Mouse (Mus musculus): ENCODE measurements around the gene Apoa1.
A peak's percentile ranks its signal among the peaks of the same experiment; 100 is the strongest.

Apoa1 gene

DNA sequence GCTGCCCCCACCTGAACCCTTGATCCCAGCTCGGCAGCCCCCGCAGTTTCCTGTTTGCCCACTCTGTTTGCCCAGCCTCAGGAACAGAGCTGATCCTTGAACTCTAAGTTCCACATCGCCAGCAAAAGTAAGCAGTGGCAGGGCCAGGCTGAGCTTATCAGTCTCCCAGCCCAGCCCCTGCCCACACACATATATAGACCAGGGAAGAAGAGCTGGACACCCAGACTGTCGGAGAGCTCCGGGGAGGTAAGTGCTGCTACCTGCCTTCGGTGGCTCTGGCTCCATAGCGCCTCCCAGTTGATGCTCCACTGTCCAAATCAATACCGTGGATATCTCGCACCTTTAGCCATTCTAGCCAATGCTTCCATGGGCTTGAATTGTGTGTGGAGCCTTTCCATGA is at the start of gene Apoa1:
Gene Apoa1, plus strand, starts transcription at position 90 of the 400 bp plus-strand sequence.
- no peak for DNase-seq (ENCODE audit: low spot score)

GRCm38 (mm10) chr9:46178595-46178994 is 49.8 kb upstream of the Apoa1 start:
- DNase-seq (ENCODE audit: low spot score): no peak

DNA sequence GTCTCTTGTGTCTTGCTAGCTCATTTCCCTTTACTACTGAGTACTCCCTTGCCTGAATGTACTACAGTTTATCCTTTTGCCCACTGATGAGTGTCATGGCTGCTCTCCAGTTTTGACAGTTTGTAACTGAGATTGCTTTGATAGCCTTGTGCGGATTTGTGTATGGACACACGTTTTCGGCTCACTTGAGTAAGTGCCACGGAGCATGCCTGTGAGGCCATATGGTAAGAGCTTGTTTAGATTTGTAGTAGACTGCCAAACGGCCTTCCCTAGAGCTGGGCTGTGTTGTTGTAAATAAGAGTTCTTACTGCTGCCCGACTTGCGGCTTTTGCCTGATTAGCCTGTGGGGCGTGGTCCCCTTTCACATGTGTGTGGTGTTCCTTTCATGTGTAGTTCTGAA is 47.1 kb upstream of the Apoa1 start:
- no peak for DNase-seq (ENCODE audit: low spot score)

- no peak for DNase-seq (ENCODE audit: low spot score)
These were observed 43.8 kb upstream of the Apoa1 start for GRCm38 (mm10) chr9:46184542-46184941.

GRCm38 (mm10) chr9:46185191-46185590 is 43.2 kb upstream of the Apoa1 start:
- DNase-seq (ENCODE audit: low spot score): no peak

DNA sequence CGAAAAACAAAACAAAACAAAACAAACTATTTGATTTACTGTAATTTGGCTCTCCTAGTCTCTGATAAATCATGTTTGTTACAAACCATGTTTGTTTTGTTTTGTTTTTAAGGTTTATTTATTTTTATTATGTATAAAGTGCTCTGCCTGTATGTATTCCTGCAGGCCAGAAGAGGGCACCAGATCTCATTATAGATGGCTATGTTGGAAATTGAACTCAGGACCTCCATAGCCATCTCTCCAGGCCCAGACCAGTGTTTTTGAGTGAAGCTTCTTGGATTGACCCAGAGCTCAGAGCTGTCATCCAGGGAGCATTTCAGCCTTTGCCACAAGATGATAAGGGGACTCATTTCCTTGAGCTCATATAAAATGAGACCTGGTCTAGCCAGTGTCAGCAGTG is 42.0 kb upstream of the Apoa1 start:
- DNase-seq (ENCODE audit: low spot score): no peak

- no peak for DNase-seq (ENCODE audit: low spot score)
These were observed 40.0 kb upstream of the Apoa1 start for GRCm38 (mm10) chr9:46188370-46188769.

DNA sequence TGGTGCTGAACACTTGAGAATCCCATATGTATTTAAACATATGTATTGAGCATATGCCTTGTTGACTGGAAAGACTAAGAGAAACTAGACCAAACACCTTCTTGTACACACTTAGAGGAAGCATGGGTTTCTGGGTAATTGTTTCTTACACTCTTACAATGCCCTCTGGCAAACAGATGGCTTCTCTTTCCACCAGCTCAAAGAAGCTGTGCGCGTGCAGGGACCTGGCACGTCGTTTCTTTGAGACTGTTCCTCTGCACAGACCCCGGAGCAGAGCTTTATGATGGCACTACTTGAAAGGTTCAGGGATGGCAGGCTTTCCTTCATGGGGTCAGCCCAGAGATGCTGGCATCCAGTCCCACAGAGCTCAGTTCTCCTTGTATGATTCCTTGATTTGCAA is 39.4 kb upstream of the Apoa1 start:
- no peak for DNase-seq (ENCODE audit: low spot score)

DNA sequence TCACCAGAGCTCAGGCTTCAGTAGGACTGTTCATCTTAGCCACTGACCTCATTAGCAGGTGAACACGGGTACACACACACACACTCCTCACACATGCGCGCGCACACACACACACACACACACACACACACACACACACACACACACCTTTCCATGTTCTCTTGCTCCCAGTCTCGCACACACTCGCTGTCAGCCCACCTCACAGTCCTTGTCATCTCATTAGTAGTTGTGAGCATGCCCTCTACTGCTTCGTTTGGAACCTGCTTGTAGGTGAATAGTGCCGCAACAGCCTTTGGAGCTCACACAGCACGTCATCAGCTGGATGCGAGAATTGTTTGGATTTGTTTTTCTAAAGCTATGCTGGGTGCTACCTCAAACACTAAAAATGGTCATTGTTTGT is 39.0 kb upstream of the Apoa1 start:
- DNase-seq (ENCODE audit: low spot score): no peak

- no peak for DNase-seq (ENCODE audit: low spot score)
These were observed 37.1 kb upstream of the Apoa1 start for GRCm38 (mm10) chr9:46191234-46191633.

DNA sequence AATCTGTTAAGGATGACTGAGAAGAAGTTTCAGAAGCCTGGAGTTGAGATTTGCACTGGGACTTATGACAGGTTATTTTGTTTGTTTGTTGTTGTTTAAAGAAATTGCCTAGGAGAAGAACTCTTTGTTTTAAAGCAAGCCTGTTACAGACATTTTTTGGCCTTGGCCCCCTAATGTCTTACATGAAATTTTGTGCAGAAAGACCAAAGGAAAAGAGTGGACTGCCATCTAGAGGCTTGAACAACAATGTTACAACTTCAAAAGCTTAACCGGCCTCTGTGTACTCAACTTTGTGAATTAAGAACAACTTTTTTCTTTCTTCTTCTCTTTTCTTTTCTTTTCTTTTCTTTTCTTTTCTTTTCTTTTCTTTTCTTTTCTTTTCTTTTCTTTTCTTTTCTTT is 36.7 kb upstream of the Apoa1 start:
- no peak for DNase-seq (ENCODE audit: low spot score)

- DNase-seq (ENCODE audit: low spot score): no peak
These were observed 35.7 kb upstream of the Apoa1 start for GRCm38 (mm10) chr9:46192642-46193041.

DNA sequence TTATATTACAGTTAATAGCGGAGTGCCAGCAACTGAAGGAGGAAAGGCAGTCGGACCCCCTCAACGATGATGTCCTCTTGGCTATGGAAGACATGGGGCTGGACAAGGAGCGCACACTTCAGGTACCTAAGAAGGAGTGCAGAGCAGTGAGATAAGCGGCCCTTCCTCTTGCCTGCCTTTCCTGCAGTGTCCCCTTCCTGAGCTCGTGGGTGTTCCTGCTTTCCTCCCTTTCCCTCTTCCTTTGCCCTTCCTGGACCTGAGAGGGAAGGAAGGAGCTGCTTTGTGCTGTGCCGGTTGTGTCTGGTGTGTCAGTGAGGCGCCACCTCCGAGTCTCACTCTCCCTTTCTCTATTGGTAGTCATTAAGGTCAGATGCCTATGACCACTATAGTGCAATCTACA is 33.6 kb upstream of the Apoa1 start:
- DNase-seq (ENCODE audit: low spot score): no peak

DNA sequence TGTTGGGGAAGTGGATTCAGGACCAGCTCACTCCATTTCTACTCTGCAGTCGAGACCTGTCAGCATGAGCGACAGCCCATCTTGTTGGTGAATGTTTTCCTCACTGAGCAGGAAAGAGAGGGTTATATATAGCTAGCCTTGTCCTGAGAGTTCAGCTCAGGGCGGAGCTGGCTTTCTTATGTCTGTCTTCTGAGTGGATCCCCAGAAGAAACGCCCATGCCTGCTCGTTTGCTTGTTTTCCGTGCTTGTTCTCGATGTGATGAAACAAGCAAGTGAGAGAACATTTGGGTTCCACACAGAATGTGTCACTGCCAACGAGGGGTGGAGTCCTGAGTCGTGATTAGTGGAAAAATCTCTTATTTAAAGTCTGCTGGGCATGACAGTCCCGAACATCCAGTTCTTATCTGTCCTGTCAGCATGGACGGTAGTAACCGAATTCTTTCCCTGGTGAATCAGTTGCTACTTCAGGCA is 31.6 kb upstream of the Apoa1 start:
- DNase-seq (ENCODE audit: low spot score): no peak

GRCm38 (mm10) chr9:46198461-46198860 is 29.9 kb upstream of the Apoa1 start:
- no peak for DNase-seq (ENCODE audit: low spot score)

- no peak for DNase-seq (ENCODE audit: low spot score)
These were observed 29.4 kb upstream of the Apoa1 start for GRCm38 (mm10) chr9:46198936-46199335.

- no peak for DNase-seq (ENCODE audit: low spot score)
These were observed 28.8 kb upstream of the Apoa1 start for GRCm38 (mm10) chr9:46199609-46200008.

- DNase-seq (ENCODE audit: low spot score): no peak
These were observed 21.4 kb upstream of the Apoa1 start for GRCm38 (mm10) chr9:46206834-46207500.

DNA sequence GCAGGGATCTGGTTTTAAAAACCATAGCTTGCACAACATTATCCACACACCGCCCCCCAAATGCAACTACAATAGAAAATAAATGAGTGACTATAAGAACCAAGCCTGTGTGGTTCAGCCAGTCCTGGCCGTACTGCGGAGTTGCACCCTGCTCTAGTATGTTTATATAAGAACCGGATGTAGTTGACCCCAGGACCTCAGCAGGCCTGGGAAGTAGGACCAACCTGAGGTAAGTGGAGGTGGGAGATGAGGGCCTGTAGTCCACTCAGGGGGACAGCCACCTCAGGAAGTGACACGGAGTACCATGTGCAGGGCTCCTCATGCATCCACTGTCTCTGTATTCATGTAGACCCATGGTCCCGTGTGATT is 20.9 kb upstream of the Apoa1 start:
- DNase-seq (ENCODE audit: low spot score): no peak

GRCm38 (mm10) chr9:46208401-46208974 is 19.9 kb upstream of the Apoa1 start:
- peak; percentile 68 for DNase-seq (ENCODE audit: low spot score)

DNA sequence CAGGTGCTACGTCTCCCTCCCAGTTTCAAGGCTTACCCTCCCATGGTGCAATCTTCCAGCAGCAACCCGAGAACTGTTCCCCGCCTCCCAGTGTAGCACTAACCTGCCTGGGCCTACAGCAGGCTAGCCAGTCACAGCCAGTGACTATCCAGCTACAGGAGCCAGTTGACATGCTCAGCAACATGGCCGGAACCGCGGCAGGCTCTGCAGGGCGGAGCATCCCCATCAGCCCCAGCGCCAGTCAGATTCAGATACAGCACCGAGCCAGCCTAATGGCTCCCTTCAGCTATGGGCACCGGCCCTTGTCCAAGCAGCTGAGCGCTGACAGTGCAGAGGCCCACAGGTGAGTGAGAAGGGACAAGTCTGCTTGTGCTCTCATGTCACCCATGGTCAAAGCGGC is 17.9 kb upstream of the Apoa1 start:
- no peak for DNase-seq (ENCODE audit: low spot score)

- DNase-seq (ENCODE audit: low spot score): no peak
These were observed 14.1 kb upstream of the Apoa1 start for GRCm38 (mm10) chr9:46214276-46214675.

DNA sequence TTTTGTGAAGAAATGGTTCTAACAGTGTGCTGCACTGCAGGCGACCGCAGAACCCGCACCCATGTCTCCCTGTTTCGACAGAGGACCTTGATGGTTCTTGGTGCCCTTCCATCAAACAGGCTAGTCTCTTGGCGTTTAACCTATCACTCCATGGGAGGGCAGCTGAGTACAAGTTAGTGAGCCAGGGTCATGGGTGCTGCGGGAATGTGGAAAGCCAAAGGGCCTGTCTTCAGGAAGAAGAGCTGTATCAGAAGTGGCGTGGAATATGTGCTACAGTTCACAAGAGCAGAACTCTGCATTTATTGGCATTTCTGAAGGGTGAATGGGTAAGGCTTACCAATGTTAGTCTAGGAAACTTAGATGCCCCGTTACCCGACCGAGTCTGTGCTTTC is 13.4 kb upstream of the Apoa1 start:
- DNase-seq (ENCODE audit: low spot score): no peak
